Mouse (Mus musculus): Measurements from ENCODE around the gene Rbm6. TPM values are rescaled to one million over a fixed set of nuclear protein-coding genes. Genes with fewer than 3 reads are reported as not detected.
A peak's percentile ranks its signal among the peaks of the same experiment; 100 is the strongest.

Rbm6 gene
- polyA plus RNA-seq, 1 experiment from 2014 or later: 67.4 TPM

DNA sequence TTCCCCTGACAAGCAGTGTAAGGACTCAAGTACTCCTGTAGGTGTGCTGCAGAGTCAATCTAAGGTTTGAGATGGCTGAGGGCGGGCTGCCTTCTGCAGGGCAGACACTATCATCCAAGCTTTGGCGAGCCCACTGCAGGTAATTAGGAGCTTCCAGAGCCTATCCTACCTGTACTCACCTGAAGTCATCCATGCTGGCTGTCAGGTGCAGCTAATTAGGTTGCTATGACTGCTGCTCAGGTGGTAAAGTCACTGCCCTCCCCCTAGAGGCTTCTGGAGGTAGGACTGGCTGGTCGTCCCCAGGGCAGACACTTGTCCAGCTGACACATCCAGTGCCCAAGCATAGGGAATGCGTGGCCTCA, 134.2 kb downstream of the Rbm6 start:
- Histone ChIP-seq H3K4me2 (no peak overlapping the region), H3K4me3 (replicated peaks) (no peak overlapping the region), H3K9ac (no peak overlapping the region), H3K36me3 (peaks cover 44% of the 10 kb centered on the region), H3K27me3 (replicated peaks) (no peaks in the 10 kb centered on the region), H3K27ac (no peak overlapping the region), H3K4me1 (peaks cover 35% of the 10 kb centered on the region), H3K9me3 (no peaks in the 10 kb centered on the region)
- ATAC-seq (ENCODE audit: insufficient read depth, low FRiP score, low read depth): 0 out of 2 replicates have a peak, but pooled peaks have one; percentile 8
- WGBS: 52% methylated on average over 4 of the region's 4 CpGs

DNA sequence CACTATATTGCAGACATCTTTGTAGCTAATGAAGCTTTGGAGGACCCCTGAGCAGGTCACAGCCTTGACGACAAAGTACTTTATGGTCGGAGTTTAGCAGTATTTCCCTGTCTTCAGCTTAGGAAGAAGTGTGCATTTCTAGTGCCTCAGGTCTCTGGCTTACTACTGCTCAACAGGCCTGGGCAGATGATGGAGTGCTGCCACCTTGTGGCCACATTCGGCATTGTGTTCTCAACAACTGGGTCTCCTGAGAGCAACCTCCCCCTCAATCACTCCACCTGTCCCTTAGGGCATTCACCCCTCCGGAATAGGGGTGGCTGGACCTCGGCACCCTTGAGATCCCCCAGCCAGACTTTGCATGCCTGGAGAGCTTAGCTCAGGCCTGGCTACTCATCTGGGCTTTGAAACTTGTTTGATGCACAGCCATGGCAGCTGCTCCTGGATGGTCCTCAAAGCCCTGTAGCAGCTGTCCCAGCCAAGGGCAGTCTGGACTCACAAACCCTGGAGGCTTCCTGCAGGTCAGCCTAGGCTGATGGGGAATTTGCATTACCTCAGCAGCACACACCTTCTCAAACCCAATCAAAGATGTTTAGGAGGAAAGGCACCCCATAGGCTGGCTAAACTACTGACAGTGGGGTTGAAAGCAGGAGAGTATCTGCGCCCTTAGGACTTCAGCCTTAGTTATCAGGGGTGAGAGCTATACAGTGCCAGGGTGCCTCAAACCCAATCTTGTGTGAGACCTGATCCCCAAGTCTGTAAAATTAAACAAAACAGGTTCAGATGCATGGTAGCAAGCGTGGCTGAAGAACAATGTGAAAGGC, 134.8 kb downstream of the Rbm6 start:
- peaks cover 38% of the 10 kb centered on the region for H3K36me3 ChIP-seq
- H3K9me3 ChIP-seq: no peaks in the 10 kb centered on the region
- no peak overlapping the region for H3K9ac ChIP-seq
- ATAC-seq (ENCODE audit: insufficient read depth, low FRiP score, low read depth): peak; percentile 37
- H3K4me3 ChIP-seq (replicated peaks): no peak overlapping the region
- WGBS: 20% methylated on average over 7 of the region's 7 CpGs
- H3K4me2 ChIP-seq: no peak overlapping the region
- peak overlapping the region; percentile 38; the same call in 1 of the 2 replicates for H3K27ac ChIP-seq
- no peaks in the 10 kb centered on the region for H3K27me3 ChIP-seq (replicated peaks)
- H3K4me1 ChIP-seq: peaks cover 35% of the 10 kb centered on the region

DNA sequence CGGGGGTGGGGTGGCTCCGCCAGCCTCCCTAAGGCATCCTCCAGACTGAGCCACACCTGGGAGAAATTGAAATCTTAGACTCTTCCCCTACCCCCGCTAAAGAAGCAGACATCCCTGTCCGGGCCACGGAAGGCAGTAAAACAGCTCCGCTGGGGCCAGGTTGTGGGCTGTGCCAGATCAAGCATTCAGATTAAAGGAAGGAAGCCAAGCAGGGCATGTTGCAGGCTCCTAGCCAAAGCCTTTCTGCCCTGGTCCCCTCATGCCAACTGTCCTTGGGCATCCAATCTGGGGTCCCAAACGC, 136.9 kb downstream of the Rbm6 start:
- peaks cover 35% of the 10 kb centered on the region for H3K4me1 ChIP-seq
- under 1% methylated on average over 7 of the region's 7 CpGs for WGBS
- no peaks in the 10 kb centered on the region for H3K9me3 ChIP-seq
- H3K27ac ChIP-seq: no peak overlapping the region
- no peaks in the 10 kb centered on the region for H3K27me3 ChIP-seq (replicated peaks)
- no peak overlapping the region for H3K9ac ChIP-seq
- H3K36me3 ChIP-seq: peaks cover 17% of the 10 kb centered on the region
- H3K4me3 ChIP-seq (replicated peaks): no peak overlapping the region
- H3K4me2 ChIP-seq: peak overlapping the region; percentile 39
- no peak for ATAC-seq (ENCODE audit: insufficient read depth, low FRiP score, low read depth)

DNA sequence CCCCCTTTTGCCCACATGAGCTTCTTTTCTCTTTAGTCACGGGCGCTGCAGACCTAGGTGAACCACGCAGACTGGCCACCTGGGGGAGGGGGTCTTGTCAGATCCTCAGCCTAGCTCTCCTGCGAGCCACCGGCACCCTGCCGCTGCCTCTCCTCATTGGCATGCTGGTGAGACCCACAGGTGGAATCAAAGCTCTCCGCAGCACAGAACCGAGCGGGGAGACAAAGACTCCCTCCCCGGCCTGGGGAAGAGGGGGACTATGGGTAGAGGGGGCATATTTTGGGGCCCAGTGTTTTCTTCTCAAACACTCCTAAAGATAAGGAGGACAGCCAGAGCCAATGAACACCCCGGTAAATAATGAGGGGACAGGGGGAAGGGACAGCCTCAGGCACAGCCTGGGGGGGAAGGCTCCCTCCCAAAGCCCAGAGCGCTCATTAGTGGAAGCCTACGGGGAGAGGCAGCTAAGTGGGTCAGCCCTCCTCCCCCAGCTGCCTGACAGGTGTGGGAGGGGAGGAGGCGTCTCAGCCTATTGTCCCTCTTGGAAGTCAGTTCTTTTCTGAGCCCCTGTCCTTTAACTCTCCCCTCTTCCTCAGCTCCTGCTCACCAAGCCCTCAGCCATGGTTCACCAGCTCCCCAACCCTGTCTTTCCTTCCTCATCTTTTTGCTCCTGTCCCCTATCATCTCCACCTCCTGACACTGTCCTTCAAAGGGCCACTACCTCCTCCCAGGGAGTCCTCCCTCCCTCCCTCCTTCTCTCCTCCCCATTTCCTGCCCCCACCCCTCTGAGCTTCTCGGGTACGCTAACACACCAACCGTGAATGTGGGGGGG, 137.5 kb downstream of the Rbm6 start:
- Histone ChIP-seq H3K4me1 (peaks cover 35% of the 10 kb centered on the region), H3K36me3 (peaks cover 12% of the 10 kb centered on the region), H3K9me3 (no peaks in the 10 kb centered on the region), H3K4me3 (replicated peaks) (no peak overlapping the region), H3K9ac (no peak overlapping the region), H3K4me2 (peak overlapping the region; percentile 39), H3K27me3 (replicated peaks) (no peaks in the 10 kb centered on the region), H3K27ac (peak overlapping the region; percentile 37; the same call in 1 of the 2 replicates)
- ATAC-seq (ENCODE audit: insufficient read depth, low FRiP score, low read depth): no peak
- 12% methylated on average over 17 of the region's 17 CpGs for WGBS

DNA sequence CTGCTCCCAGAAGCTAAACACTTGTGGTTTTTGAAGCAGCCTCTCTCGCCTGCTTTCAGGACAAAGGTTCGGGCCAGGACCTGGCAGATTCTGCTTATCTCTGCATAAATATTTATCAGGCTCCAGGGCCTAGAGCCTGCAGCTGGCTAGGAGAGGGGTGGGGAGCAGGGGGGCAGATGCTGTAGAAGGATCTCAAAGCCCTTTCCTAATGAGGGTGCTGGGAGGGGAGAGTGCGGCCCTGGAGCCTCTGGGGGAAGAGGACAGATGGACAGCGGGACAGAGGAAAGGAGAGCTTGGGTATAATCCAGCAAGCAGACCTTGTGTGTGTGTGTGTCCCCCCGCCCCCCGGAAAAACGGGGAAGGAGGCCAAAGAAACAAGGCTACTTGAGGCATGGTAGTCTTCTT, 138.5 kb downstream of the Rbm6 start:
- ATAC-seq (ENCODE audit: insufficient read depth, low FRiP score, low read depth): no peak
- H3K9me3 ChIP-seq: no peaks in the 10 kb centered on the region
- H3K27ac ChIP-seq: peak overlapping the region; percentile 37; the same call in 1 of the 2 replicates

DNA sequence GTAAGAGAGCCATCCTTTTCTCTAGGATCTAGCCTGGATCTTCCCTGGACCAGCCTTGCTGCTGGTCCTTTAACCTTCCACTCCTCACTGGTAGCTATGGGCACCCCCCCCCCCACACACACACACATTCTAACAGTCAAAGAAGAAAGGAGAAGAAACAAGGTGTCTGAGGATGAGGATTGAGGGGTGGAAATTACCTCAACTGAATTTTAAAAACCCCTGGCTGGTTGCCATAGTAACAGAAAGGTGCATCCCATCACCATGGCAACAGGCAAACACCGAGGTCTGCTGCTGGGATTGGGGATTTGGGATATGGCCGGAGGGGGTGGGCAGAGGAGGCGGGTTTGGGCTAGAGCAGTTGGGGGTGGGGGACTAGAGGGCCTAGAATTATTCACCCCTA, 143.3 kb downstream of the Rbm6 start:
- 43% methylated on average over 3 of the region's 3 CpGs for WGBS
- peaks cover 14% of the 10 kb centered on the region for H3K4me1 ChIP-seq

More for the DNA sequence above, 138.5 kb downstream of the Rbm6 start:
- WGBS: 21% methylated on average over 7 of the region's 7 CpGs
- peaks cover 35% of the 10 kb centered on the region for H3K4me1 ChIP-seq
- H3K27me3 ChIP-seq (replicated peaks): no peaks in the 10 kb centered on the region
- peaks cover 5% of the 10 kb centered on the region for H3K36me3 ChIP-seq
- H3K4me2 ChIP-seq: no peak overlapping the region
- no peak overlapping the region for H3K4me3 ChIP-seq (replicated peaks)
- H3K9ac ChIP-seq: no peak overlapping the region

DNA sequence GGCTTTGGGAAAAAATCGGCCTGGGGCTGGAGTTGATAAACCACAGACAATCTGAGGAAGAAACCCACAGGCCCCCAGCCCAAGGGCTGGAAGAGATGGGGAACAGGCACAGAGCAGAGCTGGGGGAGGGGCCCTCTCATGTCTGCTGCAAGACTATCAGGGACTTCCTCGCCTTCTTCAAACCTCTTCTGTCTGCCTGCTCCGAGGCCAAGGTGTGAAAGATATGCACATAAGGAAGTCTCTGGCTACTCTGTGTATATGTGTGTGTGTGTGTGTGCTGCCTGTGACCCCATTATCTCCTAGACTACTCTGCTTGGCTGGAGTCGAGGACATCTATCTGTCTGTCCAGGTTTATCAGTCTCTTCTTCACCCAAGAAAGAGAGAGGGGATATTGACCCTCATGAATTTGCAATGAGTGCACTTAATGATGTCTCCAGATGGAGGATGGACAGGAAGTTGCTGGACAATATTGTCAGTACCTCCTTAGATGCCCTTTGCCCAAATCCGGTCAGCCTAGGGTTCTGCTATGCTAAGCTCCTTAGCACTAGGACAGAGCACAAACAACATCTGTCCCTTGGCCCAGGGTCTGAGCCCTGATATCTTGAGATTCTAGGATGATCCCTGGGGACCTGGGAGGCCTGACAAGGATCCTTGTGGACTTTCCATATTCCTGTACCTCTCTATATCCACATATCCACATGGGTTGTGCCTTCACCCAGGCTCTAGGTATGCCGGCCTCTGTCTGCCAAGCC, 143.9 kb downstream of the Rbm6 start:
- H3K36me3 ChIP-seq: no peaks in the 10 kb centered on the region
- H3K4me1 ChIP-seq: peaks cover 14% of the 10 kb centered on the region
- H3K9ac ChIP-seq: no peak overlapping the region
- WGBS: 65% methylated on average over 6 of the region's 6 CpGs
- no peak overlapping the region for H3K4me3 ChIP-seq (replicated peaks)
- ATAC-seq (ENCODE audit: insufficient read depth, low FRiP score, low read depth): no peak
- no peaks in the 10 kb centered on the region for H3K9me3 ChIP-seq
- H3K4me2 ChIP-seq: no peak overlapping the region
- H3K27ac ChIP-seq: no peak overlapping the region
- no peaks in the 10 kb centered on the region for H3K27me3 ChIP-seq (replicated peaks)

More for the DNA sequence above, 143.3 kb downstream of the Rbm6 start:
- H3K36me3 ChIP-seq: no peaks in the 10 kb centered on the region
- no peaks in the 10 kb centered on the region for H3K27me3 ChIP-seq (replicated peaks)
- no peak overlapping the region for H3K9ac ChIP-seq
- H3K4me2 ChIP-seq: no peak overlapping the region
- H3K9me3 ChIP-seq: no peaks in the 10 kb centered on the region
- ATAC-seq (ENCODE audit: insufficient read depth, low FRiP score, low read depth): no peak
- H3K27ac ChIP-seq: no peak overlapping the region
- H3K4me3 ChIP-seq (replicated peaks): no peak overlapping the region

DNA sequence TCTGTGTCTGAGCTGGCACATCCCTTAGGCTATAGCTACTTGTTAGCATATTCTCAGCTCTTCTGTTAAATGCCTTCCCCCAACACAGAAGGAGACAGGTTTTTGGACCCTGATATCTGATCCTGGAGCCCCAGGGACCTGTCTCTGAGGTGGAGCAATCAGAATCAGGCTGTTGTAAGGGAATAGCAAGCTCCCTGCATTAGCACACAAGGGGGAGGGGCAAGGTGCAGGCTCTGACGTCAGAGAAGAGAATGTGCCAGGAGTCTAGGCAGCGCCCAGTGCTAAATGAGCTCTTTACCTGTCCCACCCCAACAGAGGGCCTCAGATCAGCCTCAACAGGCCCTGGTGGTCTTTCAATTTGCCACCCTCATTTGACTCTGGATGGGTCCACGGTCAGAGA, 146.0 kb downstream of the Rbm6 start:
- H3K27ac ChIP-seq: no peak overlapping the region
- ATAC-seq (ENCODE audit: insufficient read depth, low FRiP score, low read depth): no peak
- H3K4me3 ChIP-seq (replicated peaks): no peak overlapping the region
- H3K4me1 ChIP-seq: peaks cover 34% of the 10 kb centered on the region
- no peaks in the 10 kb centered on the region for H3K9me3 ChIP-seq
- H3K9ac ChIP-seq: no peak overlapping the region
- no peaks in the 10 kb centered on the region for H3K27me3 ChIP-seq (replicated peaks)
- H3K36me3 ChIP-seq: no peaks in the 10 kb centered on the region
- WGBS: 49% methylated on average over 3 of the region's 3 CpGs
- no peak overlapping the region for H3K4me2 ChIP-seq

DNA sequence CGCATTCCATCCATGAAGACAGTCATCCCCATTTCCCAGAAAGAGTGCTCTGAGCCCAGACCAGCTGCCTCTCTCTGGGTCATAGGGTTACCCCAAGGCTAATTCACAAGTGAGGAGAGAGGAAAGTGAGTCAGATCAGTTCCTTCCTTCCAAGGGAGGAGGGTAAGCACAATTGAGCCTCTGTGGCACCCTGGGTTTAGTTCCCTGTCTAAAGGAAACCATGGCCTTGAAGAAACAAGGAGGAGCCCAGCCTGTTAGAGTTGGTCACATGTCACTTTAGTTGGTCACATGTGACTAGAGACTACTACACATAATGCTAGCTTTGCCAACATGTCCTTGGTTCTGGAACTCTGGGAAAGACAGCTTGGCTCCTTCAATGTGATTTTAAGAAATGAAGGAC, 148.2 kb downstream of the Rbm6 start:
- H3K9me3 ChIP-seq: no peaks in the 10 kb centered on the region
- no peak for ATAC-seq (ENCODE audit: insufficient read depth, low FRiP score, low read depth)
- no peaks in the 10 kb centered on the region for H3K36me3 ChIP-seq
- H3K4me1 ChIP-seq: peaks cover 41% of the 10 kb centered on the region
- 91% methylated on average over 1 of the region's 1 CpGs for WGBS
- no peaks in the 10 kb centered on the region for H3K27me3 ChIP-seq (replicated peaks)
- H3K9ac ChIP-seq: no peak overlapping the region
- peak overlapping the region; percentile 80 for H3K27ac ChIP-seq
- no peak overlapping the region for H3K4me2 ChIP-seq
- H3K4me3 ChIP-seq (replicated peaks): no peak overlapping the region

DNA sequence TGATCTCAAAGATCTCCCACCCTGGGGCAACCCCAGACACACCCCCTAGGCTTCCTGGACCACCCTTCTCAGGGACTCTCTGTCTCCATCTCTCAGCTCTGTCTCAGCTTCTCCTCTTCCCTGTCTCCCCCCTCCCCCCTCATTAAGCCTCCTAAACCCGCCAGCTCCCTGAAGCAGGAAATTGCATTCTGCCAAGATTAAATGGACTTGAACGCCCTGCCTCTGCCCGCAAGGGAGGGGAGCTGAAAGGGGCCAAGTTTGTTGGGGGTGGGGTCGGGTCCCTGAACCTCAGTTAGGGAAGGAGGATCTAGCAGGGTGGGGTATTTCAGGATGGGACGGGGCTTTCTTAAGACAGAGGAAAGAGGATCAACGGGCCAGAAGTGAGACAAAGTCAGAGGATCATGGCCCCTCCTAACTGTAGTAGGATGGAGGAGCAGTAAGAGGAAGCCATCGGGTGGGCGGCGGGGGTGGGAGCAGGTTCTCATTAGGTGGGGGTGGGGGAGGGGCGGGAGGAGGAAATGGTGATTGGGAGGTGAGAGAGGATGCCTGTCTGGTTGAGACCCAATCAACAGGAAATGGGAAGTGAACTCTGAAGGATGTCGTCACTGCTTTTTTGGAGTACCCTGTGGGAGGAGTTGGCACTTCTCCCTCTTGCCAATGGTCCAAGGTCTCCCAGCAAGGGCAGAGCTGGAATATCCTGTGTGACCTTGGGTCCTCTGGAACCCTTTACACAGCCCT, 149.1 kb downstream of the Rbm6 start:
- peaks cover 41% of the 10 kb centered on the region for H3K4me1 ChIP-seq

More for the DNA sequence above, 149.1 kb downstream of the Rbm6 start:
- H3K9me3 ChIP-seq: no peaks in the 10 kb centered on the region
- no peaks in the 10 kb centered on the region for H3K36me3 ChIP-seq
- no peak overlapping the region for H3K9ac ChIP-seq
- H3K4me3 ChIP-seq (replicated peaks): no peak overlapping the region
- 4% methylated on average over 11 of the region's 11 CpGs for WGBS
- ATAC-seq (ENCODE audit: insufficient read depth, low FRiP score, low read depth): peak; percentile 9; the same call in 1 of the 2 replicates
- no peaks in the 10 kb centered on the region for H3K27me3 ChIP-seq (replicated peaks)
- H3K27ac ChIP-seq: peak overlapping the region; percentile 80
- peak overlapping the region; percentile 44 for H3K4me2 ChIP-seq
